Mouse (Mus musculus) retina, postnatal 1 day (tissue): ENCODE results near the gene Parp3.

Experiments used
- DNase-seq: peaks from one replicate; pipeline ENCODE4 v3.0.0-alpha.2; 2012

The Parp3 gene

DNA sequence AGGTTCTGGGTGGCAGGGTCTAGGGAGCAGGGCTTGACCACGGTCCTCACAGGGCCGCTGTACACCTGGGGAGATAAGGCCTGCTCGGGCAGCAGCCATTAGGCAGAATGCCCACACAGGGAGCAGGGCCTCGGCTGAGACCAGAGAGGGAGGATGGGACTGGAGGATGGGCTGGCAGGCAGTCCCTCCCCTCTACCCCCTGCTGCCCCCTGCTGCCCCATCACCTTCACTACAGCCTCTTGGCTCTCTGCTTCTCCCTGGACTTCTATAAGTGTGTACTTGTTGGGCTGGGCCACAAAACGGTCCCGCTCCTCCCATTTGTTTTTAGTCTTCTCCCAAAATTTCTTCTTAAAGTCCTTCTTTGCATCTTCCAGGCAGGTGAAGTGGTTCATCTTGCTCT lies 2.3 kb downstream of the Parp3 start:
- DNase-seq = peak; percentile 86

DNA sequence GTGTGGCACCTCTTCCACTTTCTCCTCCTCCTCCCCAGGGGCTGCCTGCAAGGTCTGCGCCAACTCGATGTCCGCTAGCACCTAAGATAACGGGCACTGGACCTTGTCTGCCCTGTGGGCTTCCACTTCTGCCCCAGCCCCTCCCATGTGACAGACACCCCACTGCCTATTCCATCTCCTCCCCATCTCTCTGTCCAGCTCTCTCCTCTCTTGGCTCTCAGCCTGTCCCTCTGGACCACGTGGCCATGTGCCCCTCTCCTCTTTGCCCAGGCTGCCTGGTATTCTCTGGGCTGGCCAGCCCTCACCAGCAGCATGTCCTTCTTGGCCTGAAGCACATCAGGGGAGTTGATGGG lies 3.0 kb downstream of the Parp3 start:
- no peak for DNase-seq

DNA sequence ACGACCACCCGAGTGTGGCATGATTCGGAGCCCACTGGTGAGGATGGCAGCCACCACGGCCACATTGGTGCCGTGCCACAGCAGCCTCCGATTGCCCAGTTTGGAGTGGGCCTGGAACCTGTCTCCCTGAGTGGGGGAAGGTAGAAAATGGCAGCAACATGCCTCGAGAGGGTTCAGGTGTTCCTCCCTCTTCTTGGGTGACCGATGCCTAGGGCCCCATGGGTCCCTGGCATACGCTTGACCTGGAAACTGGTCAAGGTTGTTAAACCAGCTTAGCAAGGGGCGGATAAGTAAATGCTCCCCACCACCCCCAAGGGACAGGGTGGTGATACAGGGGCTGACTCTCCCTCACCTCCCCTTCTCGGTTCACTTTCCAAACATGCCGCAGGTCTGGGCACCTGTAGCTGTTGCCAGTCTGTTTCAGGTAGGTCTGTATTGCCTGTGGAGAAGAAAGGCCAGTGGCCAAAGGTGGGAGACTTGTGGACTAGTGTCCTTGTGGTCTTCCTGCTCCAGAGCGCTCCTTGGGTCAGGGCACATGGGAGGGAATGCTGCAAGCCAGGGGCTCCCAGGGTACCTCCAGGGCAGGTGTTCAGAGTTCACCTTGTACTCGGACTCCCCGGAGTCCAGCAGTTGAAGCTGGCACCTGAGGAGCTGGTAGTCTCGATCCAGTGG lies 3.5 kb downstream of the Parp3 start:
- DNase-seq = no peak

DNA sequence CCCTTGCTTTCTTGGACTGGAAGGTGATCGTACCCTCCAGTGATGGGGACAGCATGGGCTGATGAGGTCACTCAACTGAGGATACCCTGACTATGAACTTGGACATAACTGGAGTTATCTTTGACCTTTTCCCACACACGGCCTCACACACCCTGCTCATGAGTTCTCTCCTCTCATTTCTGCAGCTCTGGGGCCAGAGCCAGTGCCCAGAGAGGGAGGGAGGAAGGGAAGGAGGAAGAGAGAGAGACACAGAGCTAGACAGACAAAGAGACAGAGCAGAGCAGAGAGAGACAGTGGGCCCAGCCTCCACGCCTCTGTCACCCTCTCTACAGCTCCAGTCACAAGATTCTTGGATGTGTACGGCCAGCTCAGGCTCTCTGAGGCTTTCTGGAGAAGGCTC lies 4.4 kb downstream of the Parp3 start:
- no peak for DNase-seq

DNA sequence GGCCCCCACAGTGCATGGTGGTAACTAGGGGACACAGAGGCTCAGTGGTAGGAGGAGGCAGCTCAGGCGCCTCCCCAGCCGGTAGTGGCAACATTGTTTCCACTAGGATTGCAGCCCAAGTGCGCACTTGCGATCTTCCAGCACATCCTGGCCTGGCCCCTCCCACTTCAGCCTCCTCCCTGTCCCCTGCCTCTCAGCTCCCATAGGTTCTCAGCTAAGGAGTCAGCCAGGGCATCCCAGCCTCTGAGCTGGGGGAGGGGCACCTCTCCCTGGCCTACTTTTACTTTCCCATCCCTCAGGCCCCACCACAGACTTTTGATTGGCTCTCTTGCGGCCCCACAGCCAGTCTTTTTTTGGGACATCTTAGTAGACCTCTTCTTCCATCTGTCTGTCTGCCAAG lies 4.9 kb downstream of the Parp3 start:
- DNase-seq = peak; percentile 92

DNA sequence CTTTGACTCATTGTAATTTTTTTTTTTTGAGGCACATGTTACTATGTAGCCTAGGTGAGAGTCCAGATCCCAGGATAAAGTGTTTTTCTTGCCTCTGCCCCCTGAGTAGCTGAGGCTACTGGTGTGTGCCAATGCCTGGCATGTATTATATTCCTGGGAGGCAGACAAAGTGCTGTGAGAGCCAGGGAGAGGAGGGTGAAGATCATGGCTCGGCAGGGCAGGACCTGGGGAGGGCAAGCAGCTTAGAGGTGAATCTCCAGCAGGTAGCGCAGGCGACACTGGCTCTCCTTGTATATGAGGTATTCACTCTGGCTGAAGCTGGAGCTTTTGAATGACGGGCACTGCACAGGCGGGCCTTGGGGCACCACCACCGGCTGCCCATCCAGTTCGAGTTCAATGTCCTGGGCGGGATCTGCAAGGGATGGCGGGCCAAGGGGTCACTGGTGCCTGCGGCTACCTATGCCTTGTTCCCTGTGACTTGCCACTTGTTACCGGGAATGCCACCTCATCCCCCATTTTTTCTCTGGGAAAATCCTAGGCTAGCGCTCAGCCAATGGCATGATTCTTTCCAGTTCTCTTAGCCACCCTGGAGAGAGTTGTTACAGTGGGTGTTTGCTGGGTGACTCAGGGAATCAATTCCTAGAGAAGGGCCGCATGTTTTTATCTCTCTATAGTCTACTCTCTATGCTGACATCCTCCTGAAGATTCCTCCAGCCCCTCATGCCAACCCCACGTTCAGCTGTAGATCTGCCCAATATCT lies 5.6 kb downstream of the Parp3 start:
- DNase-seq = no peak

DNA sequence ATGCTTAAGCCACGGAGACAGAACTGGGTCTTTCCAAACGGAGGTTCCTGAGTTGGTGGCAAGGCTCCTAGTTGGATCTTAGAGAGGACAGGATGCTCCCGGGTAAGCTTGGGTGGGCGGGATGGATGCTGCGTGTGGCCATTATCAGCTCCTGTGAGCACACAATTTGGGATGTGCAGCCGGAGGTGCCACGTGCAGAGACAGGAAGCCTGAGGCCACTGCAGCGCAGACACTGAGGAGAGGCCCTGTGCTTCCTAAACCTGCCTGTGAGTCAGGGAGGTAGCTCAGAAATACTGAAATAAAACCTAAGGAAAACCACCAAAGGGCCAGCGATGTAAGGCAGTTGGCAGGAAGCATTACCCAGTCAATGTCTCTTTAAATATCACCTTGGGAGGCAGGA lies 7.0 kb downstream of the Parp3 start:
- no peak for DNase-seq

DNA sequence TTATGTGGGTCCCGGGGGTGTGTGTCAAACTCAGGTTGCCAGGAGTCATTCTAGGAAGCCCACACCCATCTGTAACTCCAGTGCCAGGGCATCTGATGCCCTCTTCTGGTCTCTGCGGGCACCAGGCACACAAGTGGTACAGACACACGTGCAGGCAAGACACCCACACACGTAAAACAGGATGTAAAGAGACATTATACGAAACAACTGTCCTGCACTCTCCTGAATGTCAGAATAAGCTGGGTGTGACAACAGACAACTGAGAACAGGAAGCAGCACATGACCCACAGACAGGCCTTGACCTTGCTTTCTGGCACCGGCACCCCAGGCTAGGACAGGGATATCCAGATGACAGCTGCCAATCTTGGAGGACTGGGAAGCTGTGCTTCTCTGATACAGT lies 7.4 kb downstream of the Parp3 start:
- no peak for DNase-seq

DNA sequence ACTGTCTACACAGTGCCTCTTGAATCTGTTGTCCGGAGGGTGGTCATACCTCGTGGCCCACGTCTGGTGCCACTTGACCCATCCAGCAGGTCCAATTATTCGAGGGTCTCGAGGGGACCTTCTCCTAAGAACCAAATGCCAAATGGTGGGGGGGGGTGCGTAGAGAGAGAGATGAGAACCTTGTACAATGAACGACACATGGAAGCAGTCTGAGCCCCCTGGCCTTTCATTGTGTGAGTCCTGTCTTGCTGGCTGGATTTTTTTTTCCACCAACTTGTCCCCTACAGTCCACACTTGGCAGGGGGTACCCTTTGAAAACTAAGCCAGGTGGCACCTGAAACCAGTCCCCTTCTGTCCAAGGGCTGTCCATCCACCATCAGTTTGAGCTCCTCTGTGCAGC lies 9.0 kb downstream of the Parp3 start:
- DNase-seq = no peak

DNA sequence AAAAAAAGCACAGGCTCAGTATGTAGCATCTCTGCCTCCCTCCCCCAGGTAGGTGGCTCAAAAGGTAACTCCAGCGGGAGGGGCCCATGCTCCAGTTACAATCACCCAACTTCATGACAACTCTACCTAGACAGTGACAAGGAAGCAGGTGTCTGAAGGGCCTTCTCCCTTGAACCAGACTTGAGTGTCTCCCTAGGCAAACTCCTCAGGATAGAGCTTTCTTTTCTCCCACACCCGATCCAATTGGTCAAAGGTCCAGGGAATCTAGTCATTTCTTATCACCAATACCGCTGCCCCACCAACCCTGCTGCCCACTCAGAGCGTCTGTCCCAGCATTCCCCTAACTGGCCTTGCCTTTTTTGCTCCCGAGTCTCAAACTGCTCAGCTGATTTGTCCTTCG lies 10.0 kb downstream of the Parp3 start:
- no peak for DNase-seq

DNA sequence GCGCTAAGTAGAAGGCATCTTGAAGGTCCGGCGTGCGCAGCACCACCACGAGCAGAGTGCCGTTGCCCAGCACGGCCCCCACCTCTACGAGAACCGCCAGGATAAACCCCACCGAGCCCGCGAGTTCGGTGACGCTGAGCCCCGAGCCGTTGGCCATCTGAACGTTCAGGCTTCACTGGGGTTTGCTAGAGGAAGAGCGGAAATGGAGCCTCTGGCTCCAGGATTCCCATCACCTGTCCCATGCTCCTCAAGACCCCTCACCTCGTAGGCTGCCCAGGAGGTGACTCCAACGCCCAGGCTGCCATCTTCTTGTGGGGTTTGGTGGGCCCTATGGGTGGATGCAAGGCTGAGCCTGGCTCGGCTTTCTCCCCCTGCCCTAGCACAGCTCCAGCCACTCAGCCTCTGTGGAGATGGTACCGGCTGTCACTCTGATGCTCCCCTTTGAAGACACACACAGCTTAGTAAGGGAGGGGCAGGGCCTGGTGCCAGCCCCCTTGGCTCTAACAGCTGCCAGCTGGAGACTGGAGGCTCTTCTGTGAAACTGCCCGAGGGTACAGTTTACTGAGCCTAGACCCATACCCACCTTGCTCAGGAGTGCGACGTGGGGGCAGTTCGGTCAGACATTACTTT lies 11.1 kb downstream of the Parp3 start, which contains the start of gene Gpr62:
TSS of gene Gpr62 (minus strand) at position 368 of the 630 bp plus-strand sequence.
- DNase-seq = peak; percentile 84

DNA sequence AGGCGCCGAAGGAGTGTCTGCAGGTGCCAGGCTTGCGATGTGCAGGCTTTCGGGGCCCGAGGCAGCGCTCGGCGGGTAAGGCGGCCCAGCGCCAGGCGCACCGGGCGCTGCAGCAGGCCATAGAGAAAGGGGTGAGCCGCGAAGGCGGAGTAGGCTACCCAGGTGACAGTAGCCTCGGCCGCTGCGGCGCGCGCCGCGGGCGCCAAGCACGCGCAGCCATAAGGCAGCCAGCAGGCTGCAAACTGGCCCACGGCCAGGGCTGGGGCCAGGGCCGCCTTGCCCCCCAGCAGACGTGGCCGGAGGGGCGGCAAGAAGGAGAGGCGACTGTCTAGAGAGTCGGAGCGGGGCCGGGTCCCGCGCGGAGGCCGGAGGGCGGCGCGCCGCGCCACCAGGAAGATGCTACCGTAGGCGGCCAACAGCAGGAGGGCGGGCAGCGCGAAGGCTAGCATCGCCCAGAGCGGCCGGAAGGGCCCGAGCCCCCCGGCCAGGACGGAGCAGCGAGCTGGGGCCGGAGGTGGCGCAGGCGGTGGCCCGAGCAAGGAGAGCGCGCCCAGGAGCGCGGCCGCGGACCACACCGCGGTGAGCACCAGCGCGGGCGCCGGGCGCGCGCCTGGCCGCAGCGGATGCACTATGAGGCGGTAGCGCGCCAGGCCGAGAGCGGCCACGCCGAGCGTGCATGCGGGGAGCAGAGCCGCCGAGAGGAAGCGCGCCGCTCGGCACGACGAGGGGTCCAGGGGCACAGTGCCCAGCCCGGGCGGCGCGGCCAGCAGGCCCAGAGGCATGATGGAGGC lies 11.8 kb downstream of the Parp3 start:
- DNase-seq = peak; percentile 87

DNA sequence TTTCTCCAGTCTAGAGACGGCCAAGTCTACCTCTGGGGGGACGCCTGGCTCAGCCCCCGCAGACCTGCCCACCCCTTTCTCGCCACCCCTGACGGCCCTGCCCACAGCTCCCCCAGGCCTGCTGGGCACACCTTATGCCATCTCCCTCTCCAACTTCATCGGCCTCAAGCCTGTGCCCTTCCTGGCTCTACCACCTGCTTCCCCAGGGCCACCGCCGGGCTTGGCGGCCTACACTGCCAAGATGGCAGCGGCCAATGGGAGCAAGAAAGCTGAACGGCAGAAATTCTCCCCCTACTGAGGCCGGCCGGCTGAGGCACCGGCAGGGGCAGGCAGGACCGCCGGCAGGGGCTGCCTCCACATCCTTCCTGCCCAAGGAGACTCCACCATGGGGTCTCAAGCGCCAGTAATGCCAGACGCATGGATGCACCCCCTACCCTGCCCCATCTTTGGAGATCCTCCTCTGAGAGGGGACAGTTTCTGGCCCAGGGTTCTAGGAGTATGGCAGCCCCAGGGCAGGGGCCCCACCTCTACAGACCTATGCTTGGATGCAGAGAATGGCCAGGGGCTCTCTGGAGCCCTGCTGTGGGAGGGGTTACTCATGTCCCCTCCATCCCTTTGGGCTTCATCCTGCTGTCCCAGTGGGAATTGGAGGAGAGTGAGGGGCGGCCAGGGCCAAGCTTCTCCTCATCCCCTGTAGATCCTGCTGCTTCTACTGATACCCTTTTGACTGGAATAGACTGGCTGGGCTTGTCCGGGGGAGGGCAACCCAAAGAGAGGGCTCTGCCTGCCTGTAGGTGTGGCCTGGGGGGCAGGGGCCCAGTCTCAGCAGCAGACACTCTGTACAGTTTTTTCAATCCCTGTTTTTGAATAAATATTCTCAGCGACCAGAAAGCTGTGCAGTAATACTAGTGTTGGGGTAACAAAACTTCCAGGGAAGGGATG lies 13.4 kb downstream of the Parp3 start:
- DNase-seq = no peak

DNA sequence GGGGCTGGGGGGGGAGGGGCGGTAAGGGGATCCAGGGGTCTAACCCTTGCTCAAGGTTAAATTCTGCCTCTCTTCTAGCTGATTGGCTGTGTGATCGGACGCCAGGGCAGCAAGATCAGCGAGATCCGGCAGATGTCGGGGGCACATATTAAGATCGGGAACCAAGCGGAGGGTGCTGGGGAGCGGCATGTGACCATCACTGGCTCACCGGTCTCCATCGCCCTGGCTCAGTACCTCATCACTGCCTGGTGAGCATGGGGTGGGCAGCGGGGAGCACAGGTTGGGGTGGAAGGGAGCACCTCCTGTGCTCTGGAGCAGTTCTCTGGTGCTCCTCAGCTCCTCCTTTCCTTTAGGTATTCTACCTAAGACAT lies 14.3 kb downstream of the Parp3 start:
- DNase-seq = no peak

DNA sequence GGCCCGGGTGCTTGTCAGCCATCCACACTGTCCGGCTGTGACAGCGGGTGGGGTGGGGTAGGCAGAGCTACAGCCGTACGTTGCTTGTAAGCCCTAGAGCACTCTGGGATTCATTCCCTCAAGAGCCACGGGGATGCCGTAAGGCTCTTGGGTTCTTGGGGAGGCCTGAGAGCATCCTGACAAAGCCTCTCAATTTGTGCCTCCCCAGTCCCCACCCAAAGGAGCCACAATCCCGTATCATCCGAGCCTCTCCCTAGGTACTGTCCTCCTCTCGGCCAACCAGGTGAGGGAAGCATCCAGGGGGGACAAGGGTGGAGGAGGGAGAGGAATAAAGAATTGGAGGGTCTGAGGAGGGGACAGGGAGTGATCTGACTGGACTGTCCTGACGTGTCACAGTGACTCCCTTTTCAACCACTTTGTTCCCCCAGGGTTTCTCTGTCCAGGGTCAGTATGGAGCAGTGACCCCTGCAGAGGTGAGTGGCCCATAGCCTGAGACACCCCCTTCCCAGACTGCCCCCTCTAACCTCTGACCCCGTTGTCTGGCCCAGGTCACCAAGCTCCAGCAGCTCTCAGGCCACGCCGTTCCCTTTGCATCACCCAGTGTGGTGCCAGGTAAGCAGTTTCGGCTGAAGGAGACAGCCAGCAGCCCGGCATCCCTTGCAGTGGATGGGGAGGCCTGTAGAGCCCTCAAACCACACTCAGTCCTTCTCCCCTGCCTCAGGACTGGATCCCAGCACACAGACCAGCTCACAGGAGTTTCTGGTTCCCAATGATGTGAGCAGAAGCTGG lies 14.9 kb downstream of the Parp3 start:
- no peak for DNase-seq

DNA sequence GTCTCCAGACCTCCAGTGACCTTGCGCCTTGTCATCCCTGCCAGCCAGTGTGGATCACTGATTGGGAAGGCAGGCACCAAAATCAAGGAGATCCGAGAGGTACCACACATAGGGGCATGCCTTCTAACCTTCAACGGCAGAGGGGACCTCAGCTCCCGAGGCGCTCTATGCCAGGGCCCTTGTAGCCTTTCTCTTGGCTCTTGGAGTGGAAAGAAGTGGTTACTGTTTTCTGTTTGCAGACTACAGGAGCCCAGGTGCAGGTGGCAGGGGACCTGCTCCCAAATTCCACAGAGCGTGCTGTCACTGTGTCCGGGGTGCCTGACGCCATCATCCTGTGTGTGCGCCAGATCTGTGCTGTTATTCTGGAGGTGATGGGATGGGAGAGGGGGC lies 15.7 kb downstream of the Parp3 start:
- no peak for DNase-seq

DNA sequence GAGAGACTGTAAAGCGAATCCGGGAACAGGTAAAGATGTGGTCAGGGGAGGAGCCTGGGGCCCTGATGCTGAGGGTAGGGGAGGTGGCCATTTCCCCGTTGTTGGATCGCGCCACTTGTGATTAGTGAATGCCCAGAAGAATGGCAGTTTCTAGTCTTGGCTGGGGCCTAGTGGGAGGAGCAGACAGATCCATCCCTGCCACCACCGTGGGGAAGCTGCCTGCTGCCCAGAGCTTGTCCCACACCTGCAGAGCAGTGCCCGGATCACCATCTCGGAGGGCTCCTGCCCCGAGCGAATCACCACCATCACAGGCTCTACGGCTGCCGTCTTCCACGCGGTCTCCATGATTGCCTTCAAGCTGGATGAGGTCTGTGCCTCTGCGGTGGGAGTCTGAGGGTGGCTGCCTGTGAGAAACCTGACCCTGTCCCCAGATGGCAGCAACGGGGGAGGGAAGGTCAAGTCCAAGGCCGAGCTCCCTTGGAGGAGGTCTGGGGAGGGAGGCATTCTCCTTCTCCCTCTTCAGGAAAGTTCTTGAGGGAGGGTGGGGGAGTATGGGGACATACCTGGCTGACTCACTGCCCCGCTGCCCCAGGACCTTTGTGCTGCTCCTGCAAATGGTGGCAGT lies 16.2 kb downstream of the Parp3 start:
- no peak for DNase-seq

DNA sequence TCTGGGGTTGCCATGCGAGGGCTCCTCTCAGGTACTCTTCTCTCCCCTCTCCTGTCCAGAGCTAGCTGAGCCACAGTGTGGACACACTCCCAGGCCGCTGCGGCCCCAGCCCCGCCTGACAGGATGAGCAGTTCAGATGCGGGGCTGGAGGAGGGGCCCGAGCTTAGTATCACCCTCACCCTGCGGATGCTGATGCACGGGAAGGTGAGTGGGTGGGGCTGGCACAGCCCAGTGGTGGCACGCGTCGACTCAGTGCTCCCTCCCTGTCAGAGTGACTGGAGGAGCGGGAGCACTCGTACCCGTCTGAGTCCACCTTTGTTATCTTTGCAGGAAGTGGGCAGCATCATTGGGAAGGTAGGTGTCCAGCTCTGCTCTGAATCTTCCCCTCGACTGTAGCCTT lies 16.8 kb downstream of the Parp3 start:
- no peak for DNase-seq

DNA sequence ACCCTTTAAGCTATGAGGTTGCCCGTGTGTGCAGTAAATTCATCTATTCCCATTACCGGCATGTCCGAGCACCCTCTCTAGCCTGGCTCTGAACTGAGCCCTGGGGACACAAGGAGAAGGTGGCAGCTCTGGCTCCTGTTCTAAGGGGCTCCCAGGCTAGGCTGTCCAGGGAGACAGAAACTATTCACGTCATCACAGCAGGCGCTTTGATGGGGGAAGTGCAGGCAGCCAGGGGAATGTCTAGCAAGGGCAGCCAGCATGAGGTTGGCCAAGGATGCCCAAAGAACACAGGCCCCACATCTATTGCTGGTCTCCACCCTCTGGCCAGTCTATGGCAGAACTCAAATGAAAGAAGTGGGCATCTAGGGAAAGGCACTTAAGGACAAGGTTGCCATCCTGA lies 18.8 kb downstream of the Parp3 start:
- no peak for DNase-seq

DNA sequence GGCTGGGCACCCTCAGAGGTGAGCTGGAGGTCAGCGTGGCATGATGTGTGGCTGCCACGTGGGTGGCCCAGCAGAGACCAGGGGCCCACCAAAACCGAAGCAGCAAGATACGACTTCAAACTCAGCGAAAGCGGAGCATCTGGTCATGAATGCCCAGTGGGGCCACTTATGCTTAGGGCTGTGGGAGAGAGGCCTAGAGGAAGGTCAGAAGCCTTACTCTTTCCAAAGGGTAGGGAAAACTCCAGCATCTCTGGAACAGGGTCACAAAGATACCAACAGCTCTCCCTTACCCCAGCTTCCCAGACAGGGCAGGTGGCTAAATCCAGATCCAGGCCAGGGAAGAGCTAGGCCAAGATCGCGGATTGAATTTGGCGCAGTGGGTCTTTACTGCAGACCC lies 19.6 kb downstream of the Parp3 start:
- DNase-seq = no peak
